Mouse (Mus musculus): ENCODE measurements around the gene Olfr1420. TPM values are rescaled to one million over a fixed set of nuclear protein-coding genes. Genes with fewer than 3 reads are reported as not detected.

Gene Olfr1420
- total RNA-seq, 2 experiments from 2014 or later = not detected

Small RNA genes lying within 50 kb of the gene (microRNA-seq; reads per million reads assigned to microRNA genes)
- 0.96 to 2.5 reads per million in 2 experiments for gene Mir6994

Other genes starting within 250 kb of the Olfr1420 start
- gene Ms4a3, start 245.7 kb upstream of the Olfr1420 start, total RNA-seq (2021) = not detected
- gene Oosp2, start 226.0 kb upstream of the Olfr1420 start, total RNA-seq (2021) = not detected
- not detected for gene Oosp1, start 195.4 kb upstream of the Olfr1420 start, total RNA-seq (2021)
- not detected for gene Oosp3, start 189.5 kb upstream of the Olfr1420 start, total RNA-seq (2021)
- not detected for gene Gif, start 139.0 kb upstream of the Olfr1420 start, total RNA-seq (2021)
- gene Mrpl16, start 116.2 kb upstream of the Olfr1420 start, total RNA-seq (2021) = 10 to 100 TPM; 48.9 to 53.2 TPM
- 1 to 10 TPM; 1.6 to 3.0 TPM for gene Stx3, start 67.2 kb upstream of the Olfr1420 start, total RNA-seq (2021)
- not detected for gene Olfr1417, start 47.3 kb upstream of the Olfr1420 start, total RNA-seq (2021)
- not detected for gene Olfr1418, start 25.5 kb upstream of the Olfr1420 start, total RNA-seq (2021)
- not detected for gene Olfr1419, start 11.5 kb upstream of the Olfr1420 start, total RNA-seq (2021)
- gene Patl1, start 25.8 kb downstream of the Olfr1420 start, total RNA-seq (2021) = 10 to 100 TPM; 21.0 to 22.8 TPM
- gene Osbp, start 79.4 kb downstream of the Olfr1420 start, total RNA-seq (2021) = 10 to 100 TPM; 70.8 to 71.5 TPM
- gene Olfr1423, start 154.8 kb downstream of the Olfr1420 start, total RNA-seq (2021) = not detected
- gene Olfr1424, start 176.1 kb downstream of the Olfr1420 start, total RNA-seq (2021) = not detected
- not detected for gene Olfr1425, start 191.2 kb downstream of the Olfr1420 start, total RNA-seq (2021)
- gene Olfr1426, start 205.4 kb downstream of the Olfr1420 start, total RNA-seq (2021) = not detected
- gene Olfr1427, start 216.8 kb downstream of the Olfr1420 start, total RNA-seq (2021) = not detected
- gene Olfr1428, start 229.3 kb downstream of the Olfr1420 start, total RNA-seq (2021) = not detected
- gene Olfr76, start 236.6 kb downstream of the Olfr1420 start, total RNA-seq (2021) = not detected